Mouse (Mus musculus): ENCODE data around the gene Mapkapk2.
"Not testable (repeated sequence)": the region's sequence is repeated elsewhere in the genome, so short reads cannot be mapped to it uniquely, and the experiment has no call there.

Mapkapk2 gene

GRCm38 (mm10) chr1:131049361-131049806 lies 48.2 kb downstream of the Mapkapk2 start:
- no peak for DNase-seq (ENCODE audit: inconsistent ontology term)

- DNase-seq (ENCODE audit: inconsistent ontology term) = no peak
Observed at GRCm38 (mm10) chr1:131048946-131049345, 48.7 kb downstream of the Mapkapk2 start.

GRCm38 (mm10) chr1:131048121-131048863 lies 49.3 kb downstream of the Mapkapk2 start:
- no peak for DNase-seq (ENCODE audit: inconsistent ontology term)

GRCm38 (mm10) chr1:131046607-131047006 lies 51.0 kb downstream of the Mapkapk2 start:
- DNase-seq (ENCODE audit: inconsistent ontology term) = no peak

- DNase-seq (ENCODE audit: inconsistent ontology term) = no peak
Observed at GRCm38 (mm10) chr1:131045723-131046355, 51.8 kb downstream of the Mapkapk2 start.

- DNase-seq (ENCODE audit: inconsistent ontology term) = no peak
Observed at GRCm38 (mm10) chr1:131043636-131044035, 54.0 kb downstream of the Mapkapk2 start.

- no peak for DNase-seq (ENCODE audit: inconsistent ontology term)
Observed at GRCm38 (mm10) chr1:131042721-131043120, 54.9 kb downstream of the Mapkapk2 start.

GRCm38 (mm10) chr1:131042263-131042662 lies 55.4 kb downstream of the Mapkapk2 start:
- DNase-seq (ENCODE audit: inconsistent ontology term) = no peak

GRCm38 (mm10) chr1:131039479-131039878 lies 58.1 kb downstream of the Mapkapk2 start:
- no peak for DNase-seq (ENCODE audit: inconsistent ontology term)

GRCm38 (mm10) chr1:131038415-131039017 lies 59.1 kb downstream of the Mapkapk2 start:
- no peak for DNase-seq (ENCODE audit: inconsistent ontology term)

- DNase-seq (ENCODE audit: inconsistent ontology term) = no peak
Observed at GRCm38 (mm10) chr1:131038001-131038400, 59.6 kb downstream of the Mapkapk2 start.

GRCm38 (mm10) chr1:131031267-131031666 lies 66.4 kb downstream of the Mapkapk2 start:
- DNase-seq (ENCODE audit: inconsistent ontology term) = no peak

GRCm38 (mm10) chr1:131030261-131030660 lies 67.4 kb downstream of the Mapkapk2 start:
- peak; percentile 34 for DNase-seq (ENCODE audit: inconsistent ontology term)

- DNase-seq (ENCODE audit: inconsistent ontology term) = no peak
Observed at GRCm38 (mm10) chr1:131029215-131029614, 68.4 kb downstream of the Mapkapk2 start.

- DNase-seq (ENCODE audit: inconsistent ontology term) = no peak
Observed at GRCm38 (mm10) chr1:131025843-131026190, 71.8 kb downstream of the Mapkapk2 start.

GRCm38 (mm10) chr1:131024900-131025842 lies 72.5 kb downstream of the Mapkapk2 start:
- no peak for DNase-seq (ENCODE audit: inconsistent ontology term)

- not testable (repeated sequence) for DNase-seq (ENCODE audit: inconsistent ontology term)
Observed at GRCm38 (mm10) chr1:131023250-131023858, 74.3 kb downstream of the Mapkapk2 start.

GRCm38 (mm10) chr1:131022591-131023249 lies 74.9 kb downstream of the Mapkapk2 start:
- DNase-seq (ENCODE audit: inconsistent ontology term) = no peak

GRCm38 (mm10) chr1:131021900-131022590 lies 75.6 kb downstream of the Mapkapk2 start:
- DNase-seq (ENCODE audit: inconsistent ontology term) = no peak

- DNase-seq (ENCODE audit: inconsistent ontology term) = no peak
Observed at GRCm38 (mm10) chr1:131021438-131021837, 76.2 kb downstream of the Mapkapk2 start.

Data from Muller cell, postnatal 12 days (primary cell).